Mouse (Mus musculus) heart, adult 2 months (tissue): ENCODE results near the gene Mllt3.

Source experiments
- CTCF ChIP-seq: fragments of 200-600 bp; IDR thresholded peaks from 2 replicates; pipeline ENCODE4 v1.8.1; 2022; ENCODE audit warnings: antibody characterized with exemption, mild to moderate bottlenecking, moderate library complexity
- EP300 ChIP-seq: fragments of 200-500 bp; IDR thresholded peaks from 2 replicates; pipeline ENCODE4 v1.6.1; 2011; ENCODE audit warnings: low read depth, low read length, control low read depth; ENCODE audit not compliant: insufficient read depth
- POLR2A ChIP-seq: fragments of 200-500 bp; IDR thresholded peaks from 2 replicates; pipeline ENCODE4 v1.6.1; 2011; ENCODE audit warnings: mild to moderate bottlenecking, low read depth, low read length, control low read depth; ENCODE audit not compliant: insufficient read depth

DNA sequence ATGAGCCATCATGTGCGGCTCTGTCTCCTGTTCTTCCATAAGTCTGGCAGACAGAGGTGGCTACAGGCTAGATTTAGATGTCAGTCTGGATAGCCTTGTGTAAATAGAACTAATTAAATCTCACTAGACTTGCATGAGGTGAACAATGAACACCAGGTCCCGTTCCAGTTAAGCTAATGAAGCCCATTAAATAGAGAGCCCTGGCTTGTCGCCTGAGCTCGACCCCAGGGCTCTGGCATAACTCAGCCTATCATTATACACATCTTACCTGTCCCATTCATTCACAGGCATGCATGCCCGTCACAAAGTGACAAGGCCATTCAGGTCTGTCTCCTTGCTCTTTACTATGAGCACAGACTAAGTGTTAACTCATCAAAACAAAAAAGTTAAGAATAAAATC is 42.2 kb downstream of the Mllt3 start:
- no peak for TF ChIP-seq EP300
- TF ChIP-seq CTCF, result no peak
- TF ChIP-seq POLR2A, result no peak
